Mouse (Mus musculus) lung, adult 2 months (tissue): ENCODE measurements around the gene Krtap9-3.
"Not testable (repeated sequence)": the region's sequence is repeated elsewhere in the genome, so short reads cannot be mapped to it uniquely, and the experiment has no call there.

Source experiments
- CTCF ChIP-seq: fragments of 200-500 bp; IDR thresholded peaks from 2 replicates; pipeline ENCODE4 v1.5.1; 2011; ENCODE audit warnings: mild to moderate bottlenecking, low read length, control low read depth; ENCODE audit not compliant: insufficient read depth
- POLR2A ChIP-seq: fragments of 200-500 bp; IDR thresholded peaks from 2 replicates; pipeline ENCODE4 v1.6.1; 2011; ENCODE audit warnings: low read depth, mild to moderate bottlenecking, control low read depth, low read length, borderline replicate concordance; ENCODE audit errors: extremely low read depth

DNA sequence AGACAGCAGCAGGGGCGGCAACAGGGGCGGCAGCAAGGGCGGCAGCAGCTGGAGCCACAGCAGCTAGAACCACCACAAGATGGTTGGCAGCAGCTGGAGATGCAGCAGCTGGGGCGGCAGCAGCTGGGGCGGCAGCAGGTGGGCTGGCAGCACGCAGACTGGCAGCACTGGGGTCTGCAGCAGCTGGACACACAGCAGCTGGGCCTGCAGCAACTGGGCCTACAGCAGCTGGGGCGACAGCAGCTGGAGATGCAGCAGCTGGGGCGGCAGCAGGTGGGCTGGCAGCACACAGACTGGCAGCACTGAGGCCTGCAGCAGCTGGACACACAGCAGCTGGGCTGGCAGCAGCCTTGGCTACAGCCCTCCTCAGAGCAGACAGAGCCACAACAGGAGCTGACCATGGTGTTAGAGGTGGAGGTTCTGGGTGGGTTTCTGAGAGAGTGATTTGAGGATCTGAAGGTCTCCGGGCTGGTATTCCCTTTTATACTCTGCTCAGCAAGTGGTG is 45.8 kb upstream of the Krtap9-3 start, which contains the start of gene Krtap4-7:
- TF ChIP-seq CTCF, POLR2A: not testable (repeated sequence)
